9 mouse cellular contexts compared by ENCODE assay signal in genomic region chr7:123499481-123500238, GRCm38 (mm10). TPM values are rescaled to one million over a fixed set of nuclear protein-coding genes. Genes with fewer than 3 reads are reported as not detected.
DNase-seq lines count a peak whose midpoint lies in the region; ATAC-seq lines count a peak whose summit lies in the region.
"Had no signal": no experiment of that assay in that cellular context is flagged by ENCODE, and none has a peak within 500 bp of the region (broad histone marks: within the 10 kb centered on the region; RNA-seq: fewer than 3 reads in every experiment).

No protein-coding gene starts in this region.

- peaks cover 7% of the 10 kb centered on the region for H3K36me3 ChIP-seq in heart, embryonic 13.5 days
- H3K36me3 ChIP-seq in forebrain, embryonic 16.5 days (ENCODE audit: control insufficient read depth, insufficient read depth): no peaks in the 10 kb centered on the region

- peak overlapping the region; percentile 85 for H3K9ac ChIP-seq in heart, embryonic 13.5 days
- peak overlapping the region; percentile 96 for H3K9ac ChIP-seq in forebrain, embryonic 16.5 days (replicated peaks; ENCODE audit: low read depth, low read length)

- H3K4me1 ChIP-seq in heart, embryonic 13.5 days: peaks cover 18% of the 10 kb centered on the region
- peaks cover 19% of the 10 kb centered on the region for H3K4me1 ChIP-seq in forebrain, embryonic 16.5 days (replicated peaks; ENCODE audit: control insufficient read depth, insufficient read depth, low read length)

- peak overlapping the region; percentile 95 for H3K4me2 ChIP-seq in heart, embryonic 13.5 days
- H3K4me2 ChIP-seq in forebrain, embryonic 16.5 days (ENCODE audit: low read length): peak overlapping the region; percentile 93

- intact Hi-C loops in left cerebral cortex, postnatal 36 days (cut with DNase I): no loop called here

- WGBS in heart, embryonic 13.5 days: 42% methylated on average over 19 of the region's 19 CpGs
- WGBS in forebrain, embryonic 16.5 days: 29% methylated on average over 19 of the region's 19 CpGs

- no peaks in the 10 kb centered on the region for H3K27me3 ChIP-seq in heart, embryonic 13.5 days (replicated peaks)
- H3K27me3 ChIP-seq in forebrain, embryonic 16.5 days (replicated peaks; ENCODE audit: control insufficient read depth, insufficient read depth, low read length): no peaks in the 10 kb centered on the region

- H3K27ac ChIP-seq in heart, embryonic 13.5 days (replicated peaks): no peak overlapping the region
- peak overlapping the region; percentile 93; the same call in 1 of the 2 replicates for H3K27ac ChIP-seq in forebrain, embryonic 16.5 days (ENCODE audit: low read length)

- H3K4me3 ChIP-seq in heart, embryonic 13.5 days: peak overlapping the region; percentile 75
- H3K4me3 ChIP-seq in forebrain, embryonic 16.5 days (replicated peaks; ENCODE audit: low read length): peak overlapping the region; percentile 79

- no peak for DNase-seq in heart, adult 8-10 months (ENCODE audit: low spot score)
- DNase-seq in brain, adult 2 months (ENCODE audit: low read depth, low spot score): peak; percentile 55
- peak; percentile 14 to 25 for DNase-seq in left cerebral cortex, postnatal 36 days (ENCODE audit: low spot score in 2 of 2)
- peak; percentile 6 for DNase-seq in retina, postnatal 7 days (ENCODE audit: low read depth, low spot score)
- no peak for DNase-seq in T-cell, adult 2 months (ENCODE audit: low spot score)
- DNase-seq in urinary bladder, postnatal 4 days (ENCODE audit: low spot score in 2 of 2): no peak

- no peaks in the 10 kb centered on the region for H3K9me3 ChIP-seq in heart, embryonic 13.5 days
- no peaks in the 10 kb centered on the region for H3K9me3 ChIP-seq in forebrain, embryonic 16.5 days (ENCODE audit: control insufficient read depth, low read length)

- no peak for ATAC-seq in heart, embryonic 13.5 days (ENCODE audit: extremely low read depth, insufficient number of reproducible peaks, low FRiP score, low TSS enrichment)
- ATAC-seq in forebrain, embryonic 16.5 days: no peak; the same call in 1 of the 2 replicates

RNA-seq across cellular contexts. Expression of gene Zkscan2, which starts 0.6 kb away (rescaled TPM):
- 1.7 and 1.8 TPM in 2 replicates for polyA plus RNA-seq in heart, embryonic 13.5 days (2015; fragmentation: Nextera tagmentation; extraction: Ambion mirVana)
- under 1 TPM; 0.32 to 0.87 (median 0.46) TPM for total RNA-seq in heart, adult 8-10 months (2022)
- 10.0 and 12.8 TPM in 2 replicates for polyA plus RNA-seq in forebrain, embryonic 16.5 days (2015; fragmentation: Nextera tagmentation; extraction: Ambion mirVana)
- total RNA-seq in left cerebral cortex, postnatal 36 days (2021): 10 to 100 TPM; 16.4 to 24.7 TPM

RNA-seq across cellular contexts. Expression of gene Aqp8, which starts 37.6 kb away (rescaled TPM):
- polyA plus RNA-seq in heart, embryonic 13.5 days (2015; fragmentation: Nextera tagmentation; extraction: Ambion mirVana): 1.9 and 3.4 TPM in 2 replicates
- 10 to 100 TPM in 2 of 4 experiments, 1 to 10 TPM in 2; 9.5 to 11.9 (median 10.1) TPM for total RNA-seq in heart, adult 8-10 months (2022)
- not detected in 2 replicates for polyA plus RNA-seq in forebrain, embryonic 16.5 days (2015; fragmentation: Nextera tagmentation; extraction: Ambion mirVana)
- not detected for total RNA-seq in left cerebral cortex, postnatal 36 days (2021)
- total RNA-seq: layer of hippocampus, adult 8-10 months had no signal

Comparison
In these comparisons a context has a peak if more than half of its experiments do, and no peak if none do; other contexts are left out.
1. DNase-seq: peak in brain, adult 2 months (single experiment), left cerebral cortex, postnatal 36 days (2 of 2) and retina, postnatal 7 days (single experiment); none in heart, adult 8-10 months (single experiment), T-cell, adult 2 months (single experiment) and urinary bladder, postnatal 4 days (0 of 2).
2. RNA of gene Zkscan2, which starts 0.6 kb away (total RNA-seq): 16.4 to 24.7 TPM in left cerebral cortex, postnatal 36 days; 0.32 to 0.87 TPM in heart, adult 8-10 months; every median in the first group is over 4 times any median in the second.
3. RNA of gene Aqp8, which starts 37.6 kb away (total RNA-seq): 9.5 to 11.9 TPM in heart, adult 8-10 months; not detected in left cerebral cortex, postnatal 36 days; every median in the first group is over 10 times any median in the second.